Mouse (Mus musculus) olfactory bulb, adult 2 months (tissue): ENCODE data around the gene Creb5. TPM values are rescaled to one million over a fixed set of nuclear protein-coding genes. Genes with fewer than 3 reads are reported as not detected.

Experiments used
- H3K27ac ChIP-seq: fragments of 200-500 bp; 2 replicates; pipeline ENCODE4 v1.5.1; 2012; ENCODE audit warnings: low read depth, low read length; ENCODE audit not compliant: insufficient read depth
- H3K4me1 ChIP-seq: fragments of 200-500 bp; 2 replicates; pipeline ENCODE4 v1.6.1; 2012; ENCODE audit warnings: low read length; ENCODE audit not compliant: control insufficient read depth, insufficient read depth
- H3K4me3 ChIP-seq: fragments of 200-500 bp; 2 replicates; pipeline ENCODE4 v1.5.1; 2012; ENCODE audit warnings: mild to moderate bottlenecking, low read depth, low read length, moderate library complexity; ENCODE audit not compliant: insufficient read depth
- CTCF ChIP-seq: fragments of 200-500 bp; IDR thresholded peaks from 2 replicates; pipeline ENCODE4 v1.5.1; 2012; ENCODE audit warnings: low read depth, mild to moderate bottlenecking, low read length, moderate library complexity; ENCODE audit not compliant: insufficient read depth
- POLR2A ChIP-seq: fragments of 200-500 bp; IDR thresholded peaks from 2 replicates; pipeline ENCODE4 v1.6.1; 2012; ENCODE audit warnings: mild to moderate bottlenecking, low read depth, low read length, moderate library complexity; ENCODE audit not compliant: insufficient read depth
- WGBS: fragments of 180-500 bp; shearing (Covaris S2); methylation state at CpG from one replicate; pipeline ENCODE4 v1.1.7; 2018; 5-methylcytosine and 5-hydroxymethylcytosine counted together
- polyA plus RNA-seq: library from polyadenylated mRNA; stranded (reverse); fragments of >200 nt; gene quantifications from 2 replicates; pipeline ENCODE4 v1.2.4, GENCODE M21; 2012; ENCODE audit warnings: low replicate concordance; ENCODE audit not compliant: missing spikeins, insufficient read depth, insufficient read length

Creb5 gene
- polyA plus RNA-seq, 1 experiment: not detected

DNA sequence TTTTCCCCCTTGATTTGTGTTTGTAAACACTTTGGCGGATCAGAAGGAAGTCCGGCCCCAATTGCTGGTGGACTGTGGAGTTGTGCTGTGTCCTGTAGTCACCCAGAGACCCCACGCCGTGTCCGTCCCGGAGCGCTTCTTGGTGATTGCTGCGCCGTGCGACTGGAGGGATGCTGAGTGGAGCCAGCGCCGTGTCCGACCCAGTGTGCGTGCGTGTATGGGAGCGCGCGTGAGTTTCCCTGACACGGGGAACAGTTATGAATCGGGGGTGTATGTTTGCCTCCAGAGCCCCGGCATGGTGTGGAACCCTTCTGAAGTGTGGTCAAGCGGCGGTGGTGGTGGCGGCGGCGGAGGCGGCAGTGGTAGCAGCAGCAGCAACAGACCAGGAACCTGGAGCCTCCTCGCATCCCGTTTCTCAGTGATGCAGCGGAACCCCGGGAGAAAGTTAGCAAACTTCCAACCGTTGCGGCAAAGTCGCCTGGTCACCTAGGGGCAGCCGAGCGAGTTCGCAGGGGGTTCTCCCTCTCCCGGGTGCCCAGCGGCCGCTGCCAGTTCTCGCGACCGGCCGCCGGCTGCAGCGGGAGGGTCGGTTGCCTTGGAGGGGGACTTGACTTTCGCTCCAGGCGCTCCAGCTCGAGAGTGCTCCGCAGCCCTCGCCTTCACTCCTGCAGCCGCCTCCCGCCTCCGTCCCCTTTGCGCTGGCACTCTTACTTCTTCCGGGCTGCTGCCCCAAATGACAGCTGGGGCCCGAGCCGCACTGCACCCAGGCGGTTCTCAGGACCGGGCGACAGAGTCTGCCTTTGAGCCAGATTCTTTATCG lies 702 bp downstream of the Creb5 start:
- H3K4me1 ChIP-seq: peaks cover 18% of the 10 kb centered on the region
- peak overlapping the region; percentile 36 for H3K4me3 ChIP-seq
- no peak for TF ChIP-seq CTCF
- no peak overlapping the region for H3K27ac ChIP-seq
- WGBS: under 1% methylated on average over 63 of the region's 63 CpGs

- Histone ChIP-seq H3K4me1 (peaks cover 18% of the 10 kb centered on the region), H3K27ac (no peak overlapping the region), H3K4me3 (no peak overlapping the region)
- 12% methylated on average over 24 of the region's 24 CpGs for WGBS
- TF ChIP-seq CTCF: no peak
- TF ChIP-seq POLR2A: no peak
These were observed 1.8 kb downstream of the Creb5 start for GRCm38 (mm10) chr6:53288584-53289558.

GRCm38 (mm10) chr6:53289659-53290058 lies 2.6 kb downstream of the Creb5 start:
- 33% methylated on average over 5 of the region's 5 CpGs for WGBS
- H3K27ac ChIP-seq: no peak overlapping the region
- no peak for TF ChIP-seq CTCF
- no peak for TF ChIP-seq POLR2A
- H3K4me1 ChIP-seq: peaks cover 18% of the 10 kb centered on the region
- no peak overlapping the region for H3K4me3 ChIP-seq

DNA sequence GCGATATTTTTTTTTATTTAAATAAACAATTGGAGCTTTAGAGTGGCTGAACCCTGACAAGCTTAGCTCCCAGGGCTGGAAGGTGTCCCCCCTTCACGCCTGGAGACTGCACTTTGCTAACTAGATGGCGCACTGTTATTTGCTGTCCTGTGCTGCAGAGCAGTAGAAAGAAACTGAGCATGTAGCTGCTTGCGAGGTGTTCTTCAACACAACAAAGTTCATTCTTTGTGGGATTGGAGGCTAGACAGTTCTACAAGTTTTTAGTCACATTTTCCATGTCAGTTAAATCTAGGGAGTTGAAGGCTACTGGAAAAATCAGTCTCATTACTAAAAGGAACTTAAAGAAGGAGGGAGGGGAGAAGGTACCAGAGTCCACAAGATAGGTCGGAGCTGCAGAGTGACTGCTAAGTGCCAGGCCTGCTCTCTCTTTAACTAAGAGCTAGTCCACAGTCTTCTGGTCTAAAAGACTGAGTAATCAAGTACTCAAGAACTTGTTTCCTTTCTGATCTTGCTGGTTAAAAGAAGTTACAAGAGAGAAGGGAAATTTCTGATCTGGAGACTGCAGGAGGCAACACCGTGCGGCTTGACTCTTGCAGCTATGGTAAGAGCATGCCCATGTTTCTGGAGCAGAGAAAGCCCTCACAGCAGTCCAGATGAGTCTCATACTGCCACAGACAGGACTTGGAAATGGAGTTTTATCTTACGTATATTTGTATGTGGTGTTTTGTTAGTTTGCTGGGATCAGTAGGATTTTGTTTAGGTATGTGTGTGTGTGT lies 3.3 kb downstream of the Creb5 start:
- no peak for TF ChIP-seq CTCF
- no peak for TF ChIP-seq POLR2A
- no peak overlapping the region for H3K27ac ChIP-seq
- no peak overlapping the region for H3K4me3 ChIP-seq
- WGBS: 54% methylated on average over 8 of the region's 8 CpGs
- peaks cover 18% of the 10 kb centered on the region for H3K4me1 ChIP-seq

DNA sequence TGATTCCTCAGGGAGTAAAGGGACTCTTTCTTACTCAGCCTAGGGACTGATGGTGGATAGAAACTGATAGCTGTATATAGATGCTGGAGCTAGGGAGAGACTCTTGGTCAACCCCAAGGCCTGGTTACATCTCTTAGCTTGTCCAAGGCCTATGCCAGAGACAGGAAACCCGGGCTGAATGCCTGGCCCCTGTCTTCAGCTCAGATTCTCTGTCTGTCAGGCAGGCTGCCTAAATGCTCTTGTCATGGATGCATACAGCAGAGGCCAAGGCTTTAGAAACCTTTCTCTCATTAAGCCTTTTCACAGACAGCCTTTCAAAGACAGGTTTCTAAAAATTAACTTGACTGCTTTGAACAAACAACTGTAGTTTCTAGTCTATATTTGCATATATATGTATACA lies 5.9 kb downstream of the Creb5 start:
- TF ChIP-seq CTCF (no peak), POLR2A (no peak)
- no peak overlapping the region for H3K27ac ChIP-seq
- WGBS: 67% methylated on average over 1 of the region's 1 CpGs
- peaks cover 3% of the 10 kb centered on the region for H3K4me1 ChIP-seq
- no peak overlapping the region for H3K4me3 ChIP-seq

- Histone ChIP-seq H3K4me3 (no peak overlapping the region), H3K27ac (no peak overlapping the region), H3K4me1 (no peaks in the 10 kb centered on the region)
- WGBS: 77% methylated on average over 5 of the region's 5 CpGs
- TF ChIP-seq POLR2A: no peak
- TF ChIP-seq CTCF: no peak
These were observed 10.8 kb downstream of the Creb5 start for GRCm38 (mm10) chr6:53297851-53298250.

DNA sequence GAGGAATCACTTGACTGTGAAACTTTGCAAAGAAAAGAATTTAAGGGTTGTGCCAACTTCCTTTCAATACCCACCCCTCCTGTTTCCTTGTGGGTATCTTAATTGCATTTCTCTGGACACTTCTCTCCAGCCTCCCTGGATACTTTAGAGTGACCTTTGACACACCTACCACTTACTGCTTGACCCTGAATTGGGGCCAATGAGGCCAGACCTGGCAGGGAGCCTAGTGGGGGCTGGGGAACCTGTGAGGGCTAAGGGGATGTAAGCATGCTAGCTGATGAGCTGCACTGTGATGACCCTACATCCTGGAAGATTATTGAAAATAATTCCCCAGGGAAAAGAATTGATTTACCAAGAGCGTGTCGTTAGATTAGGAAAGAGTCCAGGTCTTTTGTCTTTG lies 17.1 kb downstream of the Creb5 start:
- no peaks in the 10 kb centered on the region for H3K4me1 ChIP-seq
- 96% methylated on average over 2 of the region's 2 CpGs for WGBS
- no peak overlapping the region for H3K4me3 ChIP-seq
- no peak overlapping the region for H3K27ac ChIP-seq
- TF ChIP-seq CTCF (no peak), POLR2A (no peak)

DNA sequence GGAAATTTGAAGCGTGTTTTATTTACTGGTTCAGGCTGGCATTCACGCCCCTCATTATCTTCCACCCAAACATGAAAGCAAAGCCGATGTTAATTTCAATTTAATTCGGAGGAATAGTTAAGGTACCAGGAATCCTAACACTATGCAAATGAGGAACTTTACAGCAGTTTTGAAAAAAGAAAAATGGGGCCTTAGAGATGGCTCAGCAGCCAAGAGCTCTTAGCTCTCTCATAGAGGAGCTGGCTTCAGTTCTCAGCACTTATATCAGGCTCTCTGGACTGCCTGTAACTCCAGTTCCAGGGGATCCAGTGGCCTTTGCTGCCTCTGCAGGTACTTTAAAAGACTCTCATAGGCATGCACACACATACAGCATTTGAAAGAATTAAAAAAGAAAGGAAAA lies 19.1 kb downstream of the Creb5 start:
- WGBS: 33% methylated on average over 4 of the region's 4 CpGs
- Histone ChIP-seq H3K27ac (no peak overlapping the region), H3K4me3 (no peak overlapping the region), H3K4me1 (no peaks in the 10 kb centered on the region)
- TF ChIP-seq POLR2A: no peak
- no peak for TF ChIP-seq CTCF
